ENCODE assay signal across 8 mouse cellular contexts in genomic region chr17:45506700-45507189, GRCm38 (mm10). TPM values are rescaled to one million over a fixed set of nuclear protein-coding genes. Genes with fewer than 3 reads are reported as not detected.
DNase-seq lines count a peak whose midpoint lies in the region; ATAC-seq lines count a peak whose summit lies in the region.

Gene Aars2, plus strand, starts transcription at chr17:45506841.

- H3K4me1 ChIP-seq in heart, embryonic 13.5 days, result peaks cover 18% of the 10 kb centered on the region
- H3K4me1 ChIP-seq in liver, embryonic 12.5 days, result peaks cover 27% of the 10 kb centered on the region
- H3K4me1 ChIP-seq in stomach, embryonic 15.5 days, result peaks cover 4% of the 10 kb centered on the region

- WGBS in heart, embryonic 13.5 days, result 1% methylated on average over 42 of the region's 42 CpGs
- 1% methylated on average over 42 of the region's 42 CpGs for WGBS in liver, embryonic 12.5 days (ENCODE audit: insufficient replicate concordance)
- WGBS in stomach, embryonic 15.5 days, result under 1% methylated on average over 42 of the region's 42 CpGs

- peak; percentile 96 for DNase-seq in CD4-positive helper T cell, adult 2 months (ENCODE audit: low read depth, low spot score)
- peak; percentile 87 for DNase-seq in brain, embryonic 18.5 days (ENCODE audit: low read depth, low spot score)
- DNase-seq in kidney, postnatal 10 days, result peak; percentile 98
- DNase-seq in natural killer cell, adult 2 months (ENCODE audit: low spot score in 2 of 2), result peak; percentile 92 to 94

- H3K9ac ChIP-seq in heart, embryonic 13.5 days, result peak within 1 kb of the TSS; percentile 91
- peak within 1 kb of the TSS; percentile 74 for H3K9ac ChIP-seq in liver, embryonic 12.5 days
- H3K9ac ChIP-seq in stomach, embryonic 15.5 days, result peak within 1 kb of the TSS; percentile 78; the same call in 1 of the 2 replicates

- peaks cover 36% of the 10 kb centered on the region for H3K36me3 ChIP-seq in heart, embryonic 13.5 days
- peaks cover 24% of the 10 kb centered on the region for H3K36me3 ChIP-seq in liver, embryonic 12.5 days
- peaks cover 5% of the 10 kb centered on the region; the same call in 1 of the 2 replicates for H3K36me3 ChIP-seq in stomach, embryonic 15.5 days

- peak within 1 kb of the TSS; percentile 86 for H3K27ac ChIP-seq in heart, embryonic 13.5 days (replicated peaks)
- H3K27ac ChIP-seq in liver, embryonic 12.5 days, result peak within 1 kb of the TSS; percentile 68
- peak within 1 kb of the TSS; percentile 84 for H3K27ac ChIP-seq in stomach, embryonic 15.5 days

- peak within 1 kb of the TSS; percentile 89 for H3K4me3 ChIP-seq in heart, embryonic 13.5 days
- peak within 1 kb of the TSS; percentile 72 for H3K4me3 ChIP-seq in liver, embryonic 12.5 days
- peak within 1 kb of the TSS; percentile 93 for H3K4me3 ChIP-seq in stomach, embryonic 15.5 days (replicated peaks)

- peak within 1 kb of the TSS; percentile 62 for H3K4me2 ChIP-seq in heart, embryonic 13.5 days
- peak within 1 kb of the TSS; percentile 52 for H3K4me2 ChIP-seq in liver, embryonic 12.5 days
- H3K4me2 ChIP-seq in stomach, embryonic 15.5 days, result peak within 1 kb of the TSS; percentile 48

- ATAC-seq in erythroid progenitor cell, adult 5-6 weeks (replicated peaks; ENCODE audit: low FRiP score, poor library complexity, severe bottlenecking), result peak; percentile 89
- ATAC-seq in heart, embryonic 13.5 days (ENCODE audit: extremely low read depth, insufficient number of reproducible peaks, low FRiP score, low TSS enrichment), result peak; percentile 88
- ATAC-seq in liver, embryonic 12.5 days, result peak; percentile 89
- peak; percentile 90 for ATAC-seq in stomach, embryonic 15.5 days (ENCODE audit: insufficient read depth, low FRiP score, low read depth)

- H3K9me3 ChIP-seq in heart, embryonic 13.5 days, result no peaks in the 10 kb centered on the region
- H3K9me3 ChIP-seq in liver, embryonic 12.5 days (replicated peaks), result no peaks in the 10 kb centered on the region
- no peaks in the 10 kb centered on the region for H3K9me3 ChIP-seq in stomach, embryonic 15.5 days

- H3K27me3 ChIP-seq in heart, embryonic 13.5 days (replicated peaks), result no peaks in the 10 kb centered on the region
- H3K27me3 ChIP-seq in liver, embryonic 12.5 days (replicated peaks), result no peaks in the 10 kb centered on the region; the same call in 1 of the 2 replicates
- H3K27me3 ChIP-seq in stomach, embryonic 15.5 days (replicated peaks), result no peaks in the 10 kb centered on the region

RNA-seq across cellular contexts. Expression of gene Aars2, which starts in this region (rescaled TPM):
- 0.42 and 1.1 TPM in 2 replicates for total RNA-seq in erythroid progenitor cell, adult 5-6 weeks (2015; ENCODE audit: low replicate concordance)
- total RNA-seq in erythroid progenitor cell, adult 5-6 weeks (2017; ENCODE audit: low replicate concordance), result 0.76 and 0.77 TPM in 2 replicates
- 19.8 and 22.3 TPM in 2 replicates for polyA plus RNA-seq in heart, embryonic 13.5 days (2015; fragmentation: Nextera tagmentation; extraction: Ambion mirVana)
- 13.6 and 13.9 TPM in 2 replicates for polyA plus RNA-seq in liver, embryonic 12.5 days (2016; fragmentation: Nextera tagmentation; extraction: Ambion mirVana)
- 17.2 and 17.7 TPM in 2 replicates for polyA plus RNA-seq in stomach, embryonic 15.5 days (2015; fragmentation: Nextera tagmentation; extraction: Ambion mirVana)

Comparison
In these comparisons a context has a peak if more than half of its experiments do, and no peak if none do; other contexts are left out.
1. Peak in every context shown above with its lines: DNase-seq, ATAC-seq, H3K4me3 ChIP-seq and H3K27ac ChIP-seq.